Mouse (Mus musculus) bone marrow, adult 2 months (tissue): Measurements from ENCODE around the gene Zdhhc17. TPM values are rescaled to one million over a fixed set of nuclear protein-coding genes. Genes with fewer than 3 reads are reported as not detected.

Experiments used
- H3K27ac ChIP-seq: fragments of 200-500 bp; 2 replicates; pipeline ENCODE4 v1.5.1; 2012; ENCODE audit warnings: low read depth, mild to moderate bottlenecking, control low read depth, inconsistent platforms, low read length; ENCODE audit not compliant: control insufficient read depth, poor library complexity, insufficient read depth
- H3K4me1 ChIP-seq: fragments of 200-500 bp; 2 replicates; pipeline ENCODE4 v1.6.1; 2011; ENCODE audit warnings: low read length; ENCODE audit not compliant: control insufficient read depth, insufficient read depth
- H3K4me3 ChIP-seq: fragments of 200-500 bp; replicated peaks from 2 replicates; pipeline ENCODE3; 2011; ENCODE audit warnings: mild to moderate bottlenecking, low read depth, low read length, control low read depth; ENCODE audit not compliant: control insufficient read depth
- CTCF ChIP-seq: fragments of 200-500 bp; IDR thresholded peaks from 2 replicates; pipeline ENCODE4 v1.5.1; 2011; ENCODE audit warnings: low read length, control low read depth; ENCODE audit not compliant: control insufficient read depth, insufficient read depth
- POLR2A ChIP-seq: fragments of 200-500 bp; IDR thresholded peaks from 2 replicates; pipeline ENCODE4 v1.6.1; 2011; ENCODE audit warnings: low read depth, mild to moderate bottlenecking, control low read depth, low read length, borderline replicate concordance; ENCODE audit not compliant: control insufficient read depth
- WGBS: fragments of 180-500 bp; shearing (Covaris S2); methylation state at CpG from one replicate; pipeline ENCODE4 v1.1.7; 2018; 5-methylcytosine and 5-hydroxymethylcytosine counted together
- polyA plus RNA-seq: library from polyadenylated mRNA; stranded (reverse); fragments of >200 nt; gene quantifications from 2 replicates; pipeline ENCODE4 v1.2.4, GENCODE M21; 2011; ENCODE audit warnings: low replicate concordance; ENCODE audit not compliant: missing spikeins, insufficient read depth, insufficient read length

Gene Zdhhc17
- polyA plus RNA-seq, 1 experiment: 4.6 TPM

GRCm38 (mm10) chr10:110918414-110919391 is 91.2 kb downstream of the Zdhhc17 start:
- Histone ChIP-seq H3K4me3 (peak overlapping the region; percentile 54), H3K4me1 (peaks cover 2% of the 10 kb centered on the region; the same call in 1 of the 2 replicates), H3K27ac (no peak overlapping the region; the same call in 1 of the 2 replicates)
- 17% methylated on average over 26 of the region's 26 CpGs for WGBS
- TF ChIP-seq POLR2A (no peak), CTCF (no peak)

DNA sequence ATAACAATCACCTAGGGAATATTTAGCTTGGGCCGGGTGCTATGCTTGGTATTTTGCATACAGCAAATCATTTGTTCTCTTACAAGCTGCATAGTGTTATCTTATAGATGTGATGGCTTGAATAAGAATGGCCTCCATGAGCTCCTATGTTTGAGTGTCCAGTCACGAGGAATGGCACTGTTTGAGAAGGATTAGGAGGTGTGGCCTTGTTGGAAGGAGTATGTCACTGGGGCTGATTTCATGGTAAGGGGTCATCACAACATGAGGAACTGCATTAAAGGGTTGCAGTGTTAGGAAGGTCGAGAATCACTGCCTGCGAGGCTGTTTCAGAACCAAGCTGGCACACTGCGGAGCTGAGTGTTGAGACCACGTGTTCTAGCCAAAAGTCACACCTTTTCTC is 92.4 kb downstream of the Zdhhc17 start:
- no peak overlapping the region for H3K4me3 ChIP-seq
- 84% methylated on average over 6 of the region's 6 CpGs for WGBS
- H3K27ac ChIP-seq: no peak overlapping the region
- TF ChIP-seq CTCF (no peak), POLR2A (no peak)
- peaks cover 2% of the 10 kb centered on the region; the same call in 1 of the 2 replicates for H3K4me1 ChIP-seq

GRCm38 (mm10) chr10:110916666-110917344 is 93.1 kb downstream of the Zdhhc17 start:
- no peak overlapping the region for H3K4me3 ChIP-seq
- WGBS: 84% methylated on average over 11 of the region's 11 CpGs
- TF ChIP-seq CTCF: no peak
- no peak for TF ChIP-seq POLR2A

DNA sequence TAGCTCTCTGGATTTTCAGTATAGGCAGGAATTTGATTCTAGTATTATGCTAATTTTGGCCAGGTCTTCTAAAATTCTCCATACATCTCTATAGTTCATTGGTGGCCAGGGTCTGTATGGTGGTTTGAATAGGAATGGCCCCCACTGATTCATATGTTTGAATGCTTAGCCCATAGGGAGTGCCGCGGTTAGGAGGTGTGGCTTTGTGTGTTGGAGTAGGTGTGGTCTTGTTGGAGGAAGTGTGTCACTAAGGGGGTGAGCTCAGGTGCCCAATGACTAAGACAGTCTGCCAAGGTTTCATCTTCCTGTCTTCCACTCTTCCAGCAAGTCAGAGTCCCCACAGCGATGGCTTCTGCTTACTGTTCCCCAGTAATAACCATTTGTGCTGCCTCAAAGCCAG is 106.1 kb downstream of the Zdhhc17 start:
- no peak overlapping the region for H3K4me3 ChIP-seq
- H3K27ac ChIP-seq: no peak overlapping the region
- 87% methylated on average over 3 of the region's 3 CpGs for WGBS
- H3K4me1 ChIP-seq: no peaks in the 10 kb centered on the region
- TF ChIP-seq CTCF: no peak
- TF ChIP-seq POLR2A: no peak

More at GRCm38 (mm10) chr10:110916666-110917344, 93.1 kb downstream of the Zdhhc17 start:
- H3K4me1 ChIP-seq: peaks cover 2% of the 10 kb centered on the region; the same call in 1 of the 2 replicates
- no peak overlapping the region for H3K27ac ChIP-seq

DNA sequence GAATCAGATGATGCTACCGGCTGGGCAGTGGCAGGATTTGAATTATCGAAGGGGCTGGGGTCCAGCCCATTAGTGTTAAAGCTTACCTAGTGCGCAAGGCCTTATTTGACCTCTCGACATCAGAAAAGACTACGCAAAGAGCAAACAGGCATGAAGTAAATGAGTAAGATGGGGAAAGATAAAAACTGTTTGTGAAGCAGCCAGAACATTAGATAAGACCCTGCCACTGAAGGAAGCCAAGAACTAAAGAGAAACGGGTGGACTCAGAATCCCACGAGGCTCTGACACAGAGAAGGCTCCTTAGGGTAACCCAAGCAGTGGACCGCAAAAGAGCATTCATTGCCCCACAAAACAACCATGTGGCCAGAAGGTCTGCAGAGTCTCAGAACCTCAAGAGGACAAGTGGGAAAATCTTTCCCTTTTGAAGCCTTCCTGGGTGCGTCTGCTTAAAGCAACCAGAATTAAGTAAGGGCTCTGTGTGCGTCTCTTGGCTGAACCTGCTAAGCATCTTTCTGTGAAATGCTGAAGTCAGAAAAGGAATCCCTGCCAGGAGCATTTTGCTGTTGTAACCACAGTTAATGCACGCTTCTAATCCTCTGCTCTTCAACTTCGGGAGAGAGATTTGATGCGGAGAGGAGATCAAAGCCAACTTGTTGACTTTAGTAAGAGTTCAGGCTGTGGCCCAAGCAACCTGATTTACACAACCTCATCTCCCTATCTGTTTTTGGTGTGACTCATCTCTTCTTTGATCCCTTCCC is 110.0 kb downstream of the Zdhhc17 start:
- TF ChIP-seq CTCF (no peak), POLR2A (no peak)
- no peak overlapping the region for H3K4me3 ChIP-seq
- no peaks in the 10 kb centered on the region for H3K4me1 ChIP-seq
- 83% methylated on average over 13 of the region's 13 CpGs for WGBS
- H3K27ac ChIP-seq: no peak overlapping the region

Other genes starting within 250 kb of the Zdhhc17 start
- gene Csrp2, start 90.4 kb downstream of the Zdhhc17 start, polyA plus RNA-seq: 7.8 and 36.9 TPM in 2 replicates
- gene Osbpl8, start 154.6 kb upstream of the Zdhhc17 start, polyA plus RNA-seq: 15.3 and 25.0 TPM in 2 replicates